Mouse (Mus musculus) cortical plate, adult 2 months (tissue): ENCODE data around the gene Lekr1. TPM values are rescaled to one million over a fixed set of nuclear protein-coding genes. Genes with fewer than 3 reads are reported as not detected.
A peak's percentile ranks its signal among the peaks of the same experiment; 100 is the strongest.

ENCODE experiments used
- H3K27ac ChIP-seq: fragments of 200-500 bp; 2 replicates; pipeline ENCODE4 v1.5.1; 2012; ENCODE audit warnings: low read length, control low read depth, inconsistent platforms; ENCODE audit not compliant: insufficient read depth
- H3K4me1 ChIP-seq: fragments of 200-500 bp; 2 replicates; pipeline ENCODE4 v1.6.1; 2011; ENCODE audit warnings: low read length; ENCODE audit not compliant: control insufficient read depth, insufficient read depth
- H3K4me3 ChIP-seq: fragments of 200-500 bp; 2 replicates; pipeline ENCODE4 v1.5.1; 2011; ENCODE audit warnings: mild to moderate bottlenecking, low read length, control low read depth; ENCODE audit not compliant: insufficient read depth
- CTCF ChIP-seq: fragments of 200-500 bp; IDR thresholded peaks from 2 replicates; pipeline ENCODE4 v1.5.1; 2011; ENCODE audit warnings: mild to moderate bottlenecking, control low read depth, low read length; ENCODE audit not compliant: insufficient read depth; ENCODE audit errors: extremely low read depth
- POLR2A ChIP-seq: fragments of 200-500 bp; IDR thresholded peaks from 2 replicates; pipeline ENCODE4 v1.6.1; 2011; ENCODE audit warnings: mild to moderate bottlenecking, low read length, control low read depth; ENCODE audit not compliant: insufficient read depth; ENCODE audit errors: extremely low read depth
- polyA plus RNA-seq: library from polyadenylated mRNA; depleted of rRNA; stranded (reverse); fragments of >200 nt; gene quantifications from 2 replicates; pipeline ENCODE4 v1.2.3, GENCODE M21; 2012; rRNA removed

Gene Lekr1
- polyA plus RNA-seq = 6.6 and 7.7 TPM in 2 replicates

GRCm38 (mm10) chr3:65665977-65666766 is at the start of gene Lekr1:
Gene Lekr1 (plus strand): TSS chr3:65666228.
- peak within 1 kb of the TSS; percentile 77 for H3K4me3 ChIP-seq
- peaks cover 3% of the 10 kb centered on the region; the same call in 1 of the 2 replicates for H3K4me1 ChIP-seq
- peak; percentile 67; the same call in 1 of the 2 replicates for TF ChIP-seq POLR2A
- TF ChIP-seq CTCF = no peak
- peak within 1 kb of the TSS; percentile 58 for H3K27ac ChIP-seq

DNA sequence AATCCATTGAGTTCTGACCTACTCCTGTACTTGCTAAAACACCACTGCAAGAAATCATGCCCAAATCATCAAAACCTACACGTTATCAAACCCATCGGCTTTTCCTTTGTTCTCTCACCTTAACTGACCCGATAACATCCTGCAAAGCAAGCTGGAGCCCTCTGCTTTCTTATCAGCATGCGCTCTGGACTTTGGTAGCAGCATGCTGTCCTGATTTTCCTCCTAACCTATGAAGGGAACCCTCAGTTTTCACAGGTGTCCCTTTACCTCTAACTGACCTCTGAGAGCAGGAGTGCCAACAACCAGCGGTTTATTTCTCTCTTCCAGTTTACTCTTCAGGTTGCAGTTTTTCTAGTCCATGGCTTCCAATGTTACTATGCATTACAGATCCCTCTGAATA is 48.5 kb upstream of the Lekr1 start:
- H3K4me3 ChIP-seq = no peak overlapping the region
- TF ChIP-seq CTCF (no peak), POLR2A (no peak)
- H3K4me1 ChIP-seq = no peaks in the 10 kb centered on the region; the same call in 1 of the 2 replicates
- no peak overlapping the region for H3K27ac ChIP-seq

DNA sequence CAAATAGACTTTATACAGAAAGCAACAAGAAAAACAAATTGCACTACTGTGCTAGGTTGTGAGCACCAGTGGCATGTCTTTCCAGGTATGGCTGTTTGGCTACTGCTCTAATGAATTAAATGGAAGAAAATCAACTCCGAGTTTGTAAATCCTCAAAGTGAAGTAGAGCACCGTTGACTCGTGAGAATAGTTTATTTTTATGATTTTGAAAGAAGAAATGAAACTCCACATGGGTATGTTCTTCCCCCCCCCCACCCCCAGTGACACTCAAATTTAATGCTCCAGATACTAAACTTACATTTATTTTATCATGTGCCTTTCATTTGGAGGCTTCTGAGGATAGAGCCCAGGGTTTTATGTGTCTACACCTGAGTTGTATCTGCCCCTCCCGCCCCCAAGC is 46.7 kb upstream of the Lekr1 start:
- TF ChIP-seq CTCF = no peak
- no peak for TF ChIP-seq POLR2A
- H3K4me3 ChIP-seq = no peak overlapping the region
- H3K4me1 ChIP-seq = no peaks in the 10 kb centered on the region
- H3K27ac ChIP-seq = no peak overlapping the region

GRCm38 (mm10) chr3:65623057-65623456 is 43.0 kb upstream of the Lekr1 start:
- TF ChIP-seq CTCF (no peak), POLR2A (no peak)
- no peak overlapping the region for H3K27ac ChIP-seq

DNA sequence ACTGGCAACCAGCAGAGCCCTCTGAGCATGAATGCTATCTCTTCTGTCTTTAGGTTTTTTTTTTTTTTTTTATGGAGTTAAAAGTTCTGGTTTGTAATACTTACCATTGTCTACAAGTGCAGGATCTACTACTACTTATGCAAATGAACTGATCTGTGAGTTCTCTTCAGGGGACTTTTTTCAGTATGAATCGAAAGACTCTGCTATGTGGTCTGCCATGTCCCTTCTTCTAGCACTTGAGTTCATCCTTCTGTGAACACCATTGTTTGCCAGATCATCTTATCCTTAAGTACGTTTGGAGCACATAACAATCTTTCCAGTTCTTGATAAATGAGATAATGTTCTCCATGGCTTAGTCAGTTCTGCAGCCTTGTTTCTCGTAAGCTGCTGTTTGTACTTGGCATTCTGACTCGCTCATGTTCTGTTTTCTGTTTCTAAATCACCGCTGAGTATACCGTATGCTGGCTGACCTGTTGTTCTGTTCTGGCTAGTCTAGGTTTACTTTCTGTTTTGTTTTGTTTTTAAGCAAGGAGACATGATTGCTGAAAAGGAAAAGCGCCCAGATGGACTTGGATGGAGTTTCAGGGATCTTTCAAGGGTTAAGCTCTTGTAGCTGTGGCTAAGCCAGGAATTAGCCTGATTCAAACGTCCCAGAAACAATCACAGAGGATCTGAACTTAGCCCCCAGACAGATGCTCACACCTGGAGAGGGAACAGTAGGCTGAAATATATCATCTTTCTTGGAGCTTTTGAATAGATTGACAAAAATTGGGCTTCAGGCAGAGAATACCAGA is 40.3 kb upstream of the Lekr1 start:
- Histone ChIP-seq H3K27ac (no peak overlapping the region), H3K4me1 (no peaks in the 10 kb centered on the region), H3K4me3 (no peak overlapping the region)
- TF ChIP-seq CTCF (no peak), POLR2A (no peak)

More at GRCm38 (mm10) chr3:65623057-65623456, 43.0 kb upstream of the Lekr1 start:
- Histone ChIP-seq H3K4me1 (no peaks in the 10 kb centered on the region), H3K4me3 (no peak overlapping the region)

- Histone ChIP-seq H3K4me1 (no peaks in the 10 kb centered on the region), H3K4me3 (no peak overlapping the region), H3K27ac (no peak overlapping the region)
- TF ChIP-seq CTCF (no peak), POLR2A (no peak)
These were observed 39.6 kb upstream of the Lekr1 start for GRCm38 (mm10) chr3:65626290-65626914.

DNA sequence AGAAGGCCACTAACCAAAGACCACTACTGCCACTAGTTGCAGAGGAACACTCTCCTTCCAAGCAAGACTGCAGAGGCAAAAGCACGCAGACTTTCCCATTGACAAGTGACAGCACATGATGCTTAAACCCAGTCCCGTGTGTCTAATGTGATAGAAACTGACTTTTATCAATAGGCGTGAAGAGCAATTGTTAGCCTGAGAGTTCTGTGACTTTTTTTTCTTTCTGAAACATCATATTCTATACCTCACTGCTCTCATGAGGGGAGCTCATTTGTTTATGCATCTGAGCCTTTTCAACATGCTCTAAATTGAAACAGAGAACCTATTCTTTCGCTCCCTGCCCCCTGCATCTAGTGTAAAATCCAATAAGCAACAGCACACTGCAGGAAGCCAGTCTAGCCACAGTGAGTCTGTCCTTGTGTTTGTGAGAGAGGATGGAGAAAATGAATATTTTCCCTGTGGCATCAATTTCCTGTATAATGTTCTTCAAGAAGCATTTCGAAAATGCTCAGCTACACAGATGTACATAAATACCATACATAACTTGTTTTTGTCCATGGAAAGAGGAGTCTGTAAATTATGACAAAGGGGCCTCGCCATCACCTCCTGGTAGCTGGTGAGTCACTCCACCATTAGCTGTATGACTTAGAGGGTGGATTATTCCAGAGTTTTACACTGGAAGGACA is 38.9 kb upstream of the Lekr1 start:
- Histone ChIP-seq H3K4me1 (no peaks in the 10 kb centered on the region), H3K4me3 (no peak overlapping the region), H3K27ac (no peak overlapping the region)
- TF ChIP-seq CTCF (no peak), POLR2A (no peak)

GRCm38 (mm10) chr3:65627707-65628028 is 38.4 kb upstream of the Lekr1 start:
- TF ChIP-seq POLR2A = no peak
- no peak for TF ChIP-seq CTCF
- Histone ChIP-seq H3K4me3 (no peak overlapping the region), H3K4me1 (no peaks in the 10 kb centered on the region), H3K27ac (no peak overlapping the region)

GRCm38 (mm10) chr3:65629565-65630112 is 36.4 kb upstream of the Lekr1 start:
- Histone ChIP-seq H3K27ac (no peak overlapping the region), H3K4me1 (no peaks in the 10 kb centered on the region), H3K4me3 (no peak overlapping the region)
- TF ChIP-seq POLR2A (no peak), CTCF (no peak)
